Mouse (Mus musculus): ENCODE data around the gene Prss16. TPM values are rescaled to one million over a fixed set of nuclear protein-coding genes. Genes with fewer than 3 reads are reported as not detected.

The Prss16 gene
- polyA plus RNA-seq (2015; fragmentation: Nextera tagmentation; extraction: Ambion mirVana) = 0.19 TPM in 1 of 2 replicates, not detected in the other

DNA sequence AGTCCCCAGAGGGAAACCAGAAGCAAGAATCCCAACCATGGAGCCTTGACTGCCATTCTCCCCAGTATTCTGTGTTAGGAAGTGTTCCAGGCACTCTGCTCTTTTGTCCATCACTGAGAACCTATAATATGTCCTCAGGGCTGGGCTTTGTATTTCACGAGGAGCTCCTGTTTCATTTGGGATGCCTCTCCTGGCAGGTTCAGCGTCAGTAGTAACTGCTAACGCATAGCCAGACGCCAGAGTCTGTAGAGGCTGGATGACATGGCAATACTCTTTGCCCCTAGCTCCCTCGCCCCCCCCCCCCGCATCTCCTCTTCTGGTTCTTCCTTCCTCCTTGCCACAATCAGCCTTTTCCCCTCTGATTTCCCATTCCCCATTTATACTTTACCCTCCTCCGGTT, at the start of gene Prss16:
Prss16 (minus strand) TSS at position 101 of the 400 bp plus-strand sequence.

GRCm38 (mm10) chr13:22042568-22043502, 33.3 kb upstream of the Prss16 start, which contains the start of the genes Hist1h2ag and Hist1h2bj:
Gene Hist1h2ag (minus strand): TSS chr13:22042944.
Gene Hist1h2bj (plus strand): TSS chr13:22043214.

GRCm38 (mm10) chr13:22041142-22041536, 31.6 kb upstream of the Prss16 start, which contains the start of gene Hist1h4i:
Gene Hist1h4i (minus strand): TSS chr13:22041362.

GRCm38 (mm10) chr13:22035267-22036148, 26.0 kb upstream of the Prss16 start, which contains the start of the genes Hist1h2ah and Hist1h2bk:
Gene Hist1h2ah (minus strand): TSS chr13:22035568.
Gene Hist1h2bk (plus strand): TSS chr13:22035870.

DNA sequence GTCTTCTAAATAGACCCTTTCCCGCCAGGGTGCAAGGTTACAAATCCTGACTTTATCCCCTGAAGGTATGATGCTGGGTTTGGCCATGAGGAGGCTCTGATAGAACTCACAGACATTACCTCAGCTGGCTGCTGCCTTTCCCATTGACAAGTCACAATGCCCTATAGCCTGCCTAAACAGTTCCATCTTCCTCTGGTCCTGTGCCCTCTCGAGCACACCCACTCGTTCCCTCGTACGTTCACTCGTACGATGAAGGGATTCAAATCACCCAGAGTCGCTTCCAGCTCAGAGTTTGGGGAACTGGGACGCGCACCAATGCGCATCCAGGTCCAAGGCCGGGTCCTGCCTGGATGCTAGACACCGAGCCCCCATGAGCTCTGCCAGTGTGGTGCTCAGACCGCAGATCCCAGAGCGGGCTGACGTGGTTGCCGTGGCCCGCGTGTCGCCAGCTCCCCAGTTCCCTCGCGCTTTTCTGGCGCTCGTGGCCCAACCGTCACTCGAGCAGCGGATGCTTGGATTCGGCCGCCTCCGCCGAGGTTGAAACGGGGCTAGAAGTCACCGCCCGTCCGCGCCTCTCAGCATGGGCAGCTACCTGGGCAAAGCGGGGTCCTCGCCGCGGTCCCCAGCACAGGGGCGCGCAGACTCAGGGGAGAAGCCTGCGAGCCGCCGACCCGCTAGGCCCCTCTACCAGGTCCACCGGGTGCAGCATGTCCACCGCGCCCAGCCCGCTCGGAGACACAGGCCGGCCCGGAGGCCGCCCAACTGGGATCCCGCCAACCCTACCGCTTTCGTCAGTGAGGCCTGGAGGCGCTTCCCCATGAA, 28.4 kb downstream of the Prss16 start, which contains the start of gene Pom121l2:
Pom121l2 (plus strand) TSS at position 214 of the 822 bp plus-strand sequence.

Small RNA genes lying within 50 kb of the gene (microRNA-seq; reads per million reads assigned to microRNA genes)
- gene Gm44390 (0 to 0.10 reads per million in 2 experiments), gene Gm44486 (0 reads per million in 2 experiments)

Other genes with a start within 250 kb of the Prss16 start
- 5.9 and 8.9 TPM in 2 replicates for gene Hist1h1b, start 229.1 kb downstream of the Prss16 start, polyA plus RNA-seq (2015; fragmentation: Nextera tagmentation; extraction: Ambion mirVana)
- gene Hist1h3i, start 226.4 kb downstream of the Prss16 start, polyA plus RNA-seq (2015; fragmentation: Nextera tagmentation; extraction: Ambion mirVana) = 37.6 and 38.4 TPM in 2 replicates
- 1.5 and 2.4 TPM in 2 replicates for gene Hist1h2an, start 222.5 kb downstream of the Prss16 start, polyA plus RNA-seq (2015; fragmentation: Nextera tagmentation; extraction: Ambion mirVana)
- gene Hist1h2bp, start 222.3 kb downstream of the Prss16 start, polyA plus RNA-seq (2015; fragmentation: Nextera tagmentation; extraction: Ambion mirVana) = 0.51 and 0.69 TPM in 2 replicates
- 3.3 and 7.3 TPM in 2 replicates for gene Hist1h2bq, start 199.5 kb downstream of the Prss16 start, polyA plus RNA-seq (2015; fragmentation: Nextera tagmentation; extraction: Ambion mirVana)
- not detected in 2 replicates for gene Hist1h2ao, start 199.3 kb downstream of the Prss16 start, polyA plus RNA-seq (2015; fragmentation: Nextera tagmentation; extraction: Ambion mirVana)
- gene Hist1h4m, start 198.0 kb downstream of the Prss16 start, polyA plus RNA-seq (2015; fragmentation: Nextera tagmentation; extraction: Ambion mirVana) = not detected in 2 replicates
- gene Hist1h4n, start 177.5 kb downstream of the Prss16 start, polyA plus RNA-seq (2015; fragmentation: Nextera tagmentation; extraction: Ambion mirVana) = 2.6 and 3.1 TPM in 2 replicates
- 1,124 and 1,146 TPM in 2 replicates for gene Hist1h2ap, start 176.2 kb downstream of the Prss16 start, polyA plus RNA-seq (2015; fragmentation: Nextera tagmentation; extraction: Ambion mirVana)
- 2.9 and 6.3 TPM in 2 replicates for gene Hist1h2br, start 176.0 kb downstream of the Prss16 start, polyA plus RNA-seq (2015; fragmentation: Nextera tagmentation; extraction: Ambion mirVana)
- 0.83 and 1.1 TPM in 2 replicates for gene Zfp184, start 64.6 kb downstream of the Prss16 start, polyA plus RNA-seq (2015; fragmentation: Nextera tagmentation; extraction: Ambion mirVana)
- 0.04 TPM in 1 of 2 replicates, not detected in the other for gene Pom121l2, start 28.5 kb downstream of the Prss16 start, polyA plus RNA-seq (2015; fragmentation: Nextera tagmentation; extraction: Ambion mirVana)
- 0.86 and 1.6 TPM in 2 replicates for gene Hist1h2ah, start 25.8 kb upstream of the Prss16 start, polyA plus RNA-seq (2015; fragmentation: Nextera tagmentation; extraction: Ambion mirVana)
- gene Hist1h2bk, start 26.1 kb upstream of the Prss16 start, polyA plus RNA-seq (2015; fragmentation: Nextera tagmentation; extraction: Ambion mirVana) = 0.79 and 0.91 TPM in 2 replicates
- gene Hist1h4i, start 31.6 kb upstream of the Prss16 start, polyA plus RNA-seq (2015; fragmentation: Nextera tagmentation; extraction: Ambion mirVana) = 5.0 and 9.6 TPM in 2 replicates
- 5.9 and 6.8 TPM in 2 replicates for gene Hist1h2ag, start 33.2 kb upstream of the Prss16 start, polyA plus RNA-seq (2015; fragmentation: Nextera tagmentation; extraction: Ambion mirVana)
- 0.97 TPM in 1 of 2 replicates, not detected in the other for gene Hist1h2bj, start 33.5 kb upstream of the Prss16 start, polyA plus RNA-seq (2015; fragmentation: Nextera tagmentation; extraction: Ambion mirVana)
- gene Vmn1r188, start 74.7 kb upstream of the Prss16 start, polyA plus RNA-seq (2015; fragmentation: Nextera tagmentation; extraction: Ambion mirVana) = not detected in 2 replicates
- not detected in 2 replicates for gene Vmn1r189, start 96.1 kb upstream of the Prss16 start, polyA plus RNA-seq (2015; fragmentation: Nextera tagmentation; extraction: Ambion mirVana)
- gene Vmn1r191, start 174.2 kb upstream of the Prss16 start, polyA plus RNA-seq (2015; fragmentation: Nextera tagmentation; extraction: Ambion mirVana) = not detected in 2 replicates
- not detected in 2 replicates for gene Vmn1r192, start 181.4 kb upstream of the Prss16 start, polyA plus RNA-seq (2015; fragmentation: Nextera tagmentation; extraction: Ambion mirVana)
- gene Vmn1r193, start 213.4 kb upstream of the Prss16 start, polyA plus RNA-seq (2015; fragmentation: Nextera tagmentation; extraction: Ambion mirVana) = not detected in 2 replicates
- not detected in 2 replicates for gene Vmn1r194, start 234.5 kb upstream of the Prss16 start, polyA plus RNA-seq (2015; fragmentation: Nextera tagmentation; extraction: Ambion mirVana)